Mouse (Mus musculus) heart, postnatal 10 days (tissue): ENCODE measurements around the gene Hbs1l. TPM values are rescaled to one million over a fixed set of nuclear protein-coding genes. Genes with fewer than 3 reads are reported as not detected.
"Not testable (repeated sequence)": the region's sequence is repeated elsewhere in the genome, so short reads cannot be mapped to it uniquely, and the experiment has no call there.

Experiments used
- DNase-seq, 2 experiments: peaks; one replicate each; pipeline ENCODE4 v3.0.0; 2021
- intact Hi-C: fragments of 180-260 bp; cut with DNase I; formaldehyde crosslinking; loops from one replicate; pipeline ENCODE4 v1.15.1; 2025
- total RNA-seq, 2 experiments: library from RNA; stranded (reverse); gene quantifications; 2 replicates each; pipeline ENCODE4 v1.2.3; 2021

Gene Hbs1l
- total RNA-seq, 2 experiments from 2014 or later: 56.6 to 60.9 TPM

GRCm38 (mm10) chr10:21398873-21399425, 103.2 kb downstream of the Hbs1l start:
- DNase-seq: peak; percentile 11 to 17
- intact Hi-C loops: not testable (repeated sequence)

GRCm38 (mm10) chr10:21399622-21400021, 103.8 kb downstream of the Hbs1l start:
- DNase-seq: peak; percentile 6
- intact Hi-C loops: no loop called here

- intact Hi-C loops: no loop called here
- DNase-seq: peak; percentile 36 to 55
Observed at GRCm38 (mm10) chr10:21400031-21400430, 104.3 kb downstream of the Hbs1l start.

GRCm38 (mm10) chr10:21400453-21400852, 104.7 kb downstream of the Hbs1l start:
- peak in 1 of 2 experiments; percentile 6 for DNase-seq
- intact Hi-C loops: no loop called here

- intact Hi-C loops: no loop called here
- peak; percentile 26 to 41 for DNase-seq
Observed at GRCm38 (mm10) chr10:21401259-21401658, 105.5 kb downstream of the Hbs1l start.

- DNase-seq: no peak
- intact Hi-C loops: no loop called here
Observed at GRCm38 (mm10) chr10:21404822-21405221, 109.0 kb downstream of the Hbs1l start.

GRCm38 (mm10) chr10:21405707-21406534, 110.1 kb downstream of the Hbs1l start:
- intact Hi-C loops: no loop called here
- DNase-seq: no peak

GRCm38 (mm10) chr10:21410711-21411110, 114.9 kb downstream of the Hbs1l start:
- DNase-seq: no peak
- intact Hi-C loops: no loop called here

- intact Hi-C loops: no loop called here
- DNase-seq: no peak
Observed at GRCm38 (mm10) chr10:21411621-21412205, 115.9 kb downstream of the Hbs1l start.

- DNase-seq: no peak
- intact Hi-C loops: no loop called here
Observed at GRCm38 (mm10) chr10:21415031-21415430, 119.3 kb downstream of the Hbs1l start.

GRCm38 (mm10) chr10:21416184-21416583, 120.4 kb downstream of the Hbs1l start:
- no peak for DNase-seq
- intact Hi-C loops: no loop called here

Other genes starting within 250 kb of the Hbs1l start
- gene Myb, start 135.0 kb upstream of the Hbs1l start, total RNA-seq: 1 to 10 TPM in 1 of 2 experiments, under 1 TPM in 1; 0.50 to 1.2 TPM
- not detected for gene Aldh8a1, start 81.3 kb downstream of the Hbs1l start, total RNA-seq